Mouse (Mus musculus): ENCODE results near the gene Pkhd1.

- TF ChIP-seq CTCF (IDR thresholded peaks at IDR 0.05; ENCODE audit: control insufficient read depth, insufficient read depth, low read length), result no peak
- no peak for TF ChIP-seq POLR2A (IDR thresholded peaks at IDR 0.05; ENCODE audit: borderline replicate concordance, control insufficient read depth, low read depth, low read length)
These were observed 482.7 kb downstream of the Pkhd1 start for GRCm38 (mm10) chr1:20135065-20135618.
